Mouse (Mus musculus) lung, embryonic 14.5 days (tissue): Measurements from ENCODE around the gene Tnip1. TPM values are rescaled to one million over a fixed set of nuclear protein-coding genes. Genes with fewer than 3 reads are reported as not detected.

ENCODE experiments used
- ATAC-seq: fragments of 200-750 bp; cut with Nextera tagmentation; 2 replicates; pipeline ENCODE4 v1.8.0; 2017; ENCODE audit warnings: mild to moderate bottlenecking, moderate TSS enrichment, moderate library complexity; ENCODE audit not compliant: insufficient read depth
- DNase-seq: peaks from one replicate; pipeline ENCODE4 v3.0.0-alpha.2; 2015
- H3K27ac ChIP-seq: fragments of 300-500 bp; sonication (generic); 2 replicates; pipeline ENCODE4 v1.5.1; 2014; ENCODE audit warnings: low read depth, mild to moderate bottlenecking, moderate library complexity
- H3K27me3 ChIP-seq: fragments of 300-500 bp; sonication (generic); 2 replicates; pipeline ENCODE4 v1.6.1; 2014; ENCODE audit warnings: low read length, control low read depth; ENCODE audit not compliant: insufficient read depth
- H3K36me3 ChIP-seq: fragments of 300-500 bp; sonication (generic); 2 replicates; pipeline ENCODE4 v1.6.1; 2014; ENCODE audit warnings: control low read depth; ENCODE audit not compliant: insufficient read depth
- H3K4me1 ChIP-seq: fragments of 300-500 bp; sonication (generic); 2 replicates; pipeline ENCODE4 v1.6.1; 2014; ENCODE audit warnings: antibody characterized with exemption, control low read depth; ENCODE audit not compliant: insufficient read depth
- H3K4me2 ChIP-seq: fragments of 300-500 bp; sonication (generic); 2 replicates; pipeline ENCODE4 v1.6.1; 2014; ENCODE audit warnings: mild to moderate bottlenecking
- H3K4me3 ChIP-seq: fragments of 300-500 bp; sonication (generic); 2 replicates; pipeline ENCODE4 v1.5.1; 2014; ENCODE audit warnings: low read depth, low read length
- H3K9ac ChIP-seq: fragments of 300-500 bp; sonication (generic); 2 replicates; pipeline ENCODE4 v1.6.1; 2014
- H3K9me3 ChIP-seq: fragments of 300-500 bp; sonication (generic); 2 replicates; pipeline ENCODE4 v1.6.1; 2016; ENCODE audit warnings: low read depth, low read length, control low read depth
- CTCF ChIP-seq: IDR thresholded peaks from 2 replicates; pipeline ENCODE4 v1.5.1; 2016; ENCODE audit warnings: antibody characterized with exemption, low read depth
- WGBS: fragments of 180-500 bp; shearing (Covaris S2); extraction: QIAGEN DNeasy Blood & Tissue Kit; methylation state at CpG from one replicate; pipeline ENCODE4 v1.1.7; 2014; 5-methylcytosine and 5-hydroxymethylcytosine counted together
- polyA plus RNA-seq: library from polyadenylated mRNA; unstranded; fragments of >200 nt; fragmentation: Nextera tagmentation; extraction: Ambion mirVana; gene quantifications from 2 replicates; pipeline ENCODE4 v1.2.1, GENCODE M21; 2014

Gene Tnip1
- polyA plus RNA-seq, 1 experiment from 2014 or later = 14.3 TPM

DNA sequence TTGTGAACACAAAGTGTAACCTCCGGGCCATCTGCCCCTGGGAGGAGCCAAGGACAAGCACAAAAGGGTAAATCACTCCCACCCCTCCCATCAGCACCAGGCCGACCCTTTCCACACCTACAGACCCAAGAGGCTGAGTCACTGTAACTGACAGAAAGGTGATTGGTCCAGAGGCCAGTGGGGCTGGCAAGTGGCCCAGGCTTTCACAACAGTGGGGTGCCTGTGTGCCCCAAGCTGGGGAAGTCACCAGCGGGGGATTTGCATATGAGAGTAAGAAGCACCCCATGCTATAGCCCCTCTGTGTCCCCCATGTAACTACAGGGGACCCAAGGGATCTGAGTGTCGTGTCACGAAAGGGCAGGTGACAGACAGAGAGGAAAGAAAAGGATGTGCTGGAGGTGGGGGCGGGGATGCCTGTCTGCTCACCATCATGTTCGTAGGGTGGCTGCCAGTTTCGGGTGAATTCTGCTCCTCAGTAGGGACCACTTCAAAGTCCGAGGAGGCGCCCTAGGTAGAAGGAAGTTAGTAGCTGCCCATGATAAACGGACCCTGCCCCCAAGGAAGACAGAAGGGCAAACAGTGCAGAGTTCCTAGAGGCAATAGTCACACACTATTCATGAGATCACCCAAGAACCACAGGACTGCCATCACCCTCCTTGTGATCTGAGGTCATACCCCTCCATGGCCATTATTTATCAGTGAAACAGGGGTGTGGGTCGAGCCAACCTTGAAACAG is 26.5 kb downstream of the Tnip1 start:
- Histone ChIP-seq H3K36me3 (peaks cover 30% of the 10 kb centered on the region), H3K4me2 (no peak overlapping the region), H3K27ac (no peak overlapping the region), H3K4me1 (no peaks in the 10 kb centered on the region), H3K27me3 (no peaks in the 10 kb centered on the region), H3K4me3 (no peak overlapping the region), H3K9ac (no peak overlapping the region), H3K9me3 (no peaks in the 10 kb centered on the region)
- no peak for TF ChIP-seq CTCF
- ATAC-seq = no peak; the same call in 1 of the 2 replicates
- peak; percentile 32 for DNase-seq
- WGBS = 30% methylated on average over 12 of the region's 12 CpGs

DNA sequence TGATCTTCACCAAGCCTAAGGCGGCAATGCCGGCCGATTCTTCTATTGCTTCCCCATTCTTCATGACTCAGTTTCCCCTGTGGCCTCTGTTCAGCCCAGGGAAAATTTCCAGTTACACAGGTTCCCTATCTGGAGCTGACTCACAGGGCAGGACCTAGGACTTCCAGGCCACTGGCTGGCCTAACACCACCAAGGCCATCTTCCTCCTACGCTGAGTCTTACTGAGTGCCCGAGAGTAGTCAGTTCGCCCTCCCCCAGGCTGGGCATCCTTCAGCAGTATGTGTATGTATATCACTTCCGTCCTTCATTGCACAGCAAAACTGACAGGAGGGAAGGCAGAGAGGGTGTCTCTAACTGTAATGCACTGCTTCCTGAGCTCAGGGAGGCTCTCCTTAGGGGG is 28.5 kb downstream of the Tnip1 start:
- no peak overlapping the region for H3K9ac ChIP-seq
- DNase-seq (no peak), ATAC-seq (no peak)
- H3K4me2 ChIP-seq = no peak overlapping the region
- no peaks in the 10 kb centered on the region for H3K4me1 ChIP-seq
- no peak overlapping the region for H3K4me3 ChIP-seq
- H3K36me3 ChIP-seq = peaks cover 42% of the 10 kb centered on the region
- WGBS = 86% methylated on average over 7 of the region's 7 CpGs
- TF ChIP-seq CTCF = no peak
- no peak overlapping the region for H3K27ac ChIP-seq
- no peaks in the 10 kb centered on the region for H3K9me3 ChIP-seq
- no peaks in the 10 kb centered on the region for H3K27me3 ChIP-seq

DNA sequence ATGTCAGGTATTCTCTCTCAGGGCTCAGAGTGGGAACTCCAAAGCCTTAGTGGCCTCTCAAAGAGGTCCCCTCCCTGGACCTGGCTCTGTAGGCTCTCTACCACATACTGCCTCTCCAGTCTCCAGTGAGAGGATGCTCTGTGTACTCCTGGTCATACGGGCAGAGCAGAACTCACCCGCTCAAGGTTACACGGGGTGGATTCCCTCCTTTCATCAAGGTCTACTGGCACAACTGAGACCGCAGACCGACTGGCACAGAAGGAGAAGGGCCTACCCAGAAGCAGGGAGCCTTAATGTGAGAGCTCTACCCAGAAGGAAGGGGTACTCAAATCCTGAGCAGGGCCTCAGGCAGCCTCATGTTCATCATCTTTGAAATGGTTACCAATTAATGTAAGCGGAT is 30.2 kb downstream of the Tnip1 start:
- H3K4me3 ChIP-seq = no peak overlapping the region
- no peaks in the 10 kb centered on the region for H3K9me3 ChIP-seq
- WGBS = 88% methylated on average over 6 of the region's 6 CpGs
- no peak overlapping the region for H3K27ac ChIP-seq
- no peaks in the 10 kb centered on the region for H3K27me3 ChIP-seq
- no peaks in the 10 kb centered on the region for H3K4me1 ChIP-seq
- H3K4me2 ChIP-seq = no peak overlapping the region
- H3K36me3 ChIP-seq = peaks cover 42% of the 10 kb centered on the region
- H3K9ac ChIP-seq = no peak overlapping the region
- DNase-seq = no peak
- no peak for ATAC-seq
- no peak for TF ChIP-seq CTCF

DNA sequence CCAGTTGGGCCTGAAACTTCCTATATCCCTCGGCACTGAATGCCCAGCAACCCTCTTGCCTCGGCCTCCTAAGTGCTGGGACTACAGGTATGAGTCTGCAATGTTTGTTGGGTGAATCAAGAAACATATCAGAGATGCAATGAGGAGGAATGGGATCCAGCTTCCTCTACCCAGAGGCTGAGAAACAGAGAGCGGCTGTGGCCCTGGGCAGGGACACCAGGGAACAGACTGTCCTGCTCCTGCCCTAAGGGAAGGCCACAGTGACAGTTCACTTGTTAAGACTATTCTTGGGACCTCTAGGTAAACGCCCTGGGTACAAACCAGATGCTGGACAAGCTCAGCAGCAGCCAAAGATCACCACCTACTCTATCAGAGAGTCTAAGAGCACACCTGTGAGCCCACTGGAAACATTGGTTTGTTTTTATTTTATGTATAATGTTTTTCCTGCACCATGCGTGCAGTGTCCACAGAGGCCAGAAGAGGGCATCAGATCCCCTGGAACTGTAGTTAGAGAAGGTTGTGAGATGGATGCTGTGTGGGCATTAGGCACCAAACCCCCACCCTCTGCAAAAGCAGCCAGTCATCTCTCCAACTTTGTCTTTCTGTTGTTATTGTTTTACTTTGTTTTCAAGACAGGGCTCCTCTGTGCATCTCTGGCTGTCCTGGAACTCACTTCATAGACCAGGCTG is 31.2 kb downstream of the Tnip1 start:
- no peak overlapping the region for H3K9ac ChIP-seq
- no peak overlapping the region for H3K27ac ChIP-seq
- no peaks in the 10 kb centered on the region for H3K4me1 ChIP-seq
- no peak overlapping the region for H3K4me3 ChIP-seq
- no peak overlapping the region for H3K4me2 ChIP-seq
- TF ChIP-seq CTCF = peak; percentile 75
- no peaks in the 10 kb centered on the region for H3K27me3 ChIP-seq
- ATAC-seq (no peak), DNase-seq (peak; percentile 65)
- 65% methylated on average over 5 of the region's 5 CpGs for WGBS
- H3K36me3 ChIP-seq = peaks cover 50% of the 10 kb centered on the region
- no peaks in the 10 kb centered on the region for H3K9me3 ChIP-seq

DNA sequence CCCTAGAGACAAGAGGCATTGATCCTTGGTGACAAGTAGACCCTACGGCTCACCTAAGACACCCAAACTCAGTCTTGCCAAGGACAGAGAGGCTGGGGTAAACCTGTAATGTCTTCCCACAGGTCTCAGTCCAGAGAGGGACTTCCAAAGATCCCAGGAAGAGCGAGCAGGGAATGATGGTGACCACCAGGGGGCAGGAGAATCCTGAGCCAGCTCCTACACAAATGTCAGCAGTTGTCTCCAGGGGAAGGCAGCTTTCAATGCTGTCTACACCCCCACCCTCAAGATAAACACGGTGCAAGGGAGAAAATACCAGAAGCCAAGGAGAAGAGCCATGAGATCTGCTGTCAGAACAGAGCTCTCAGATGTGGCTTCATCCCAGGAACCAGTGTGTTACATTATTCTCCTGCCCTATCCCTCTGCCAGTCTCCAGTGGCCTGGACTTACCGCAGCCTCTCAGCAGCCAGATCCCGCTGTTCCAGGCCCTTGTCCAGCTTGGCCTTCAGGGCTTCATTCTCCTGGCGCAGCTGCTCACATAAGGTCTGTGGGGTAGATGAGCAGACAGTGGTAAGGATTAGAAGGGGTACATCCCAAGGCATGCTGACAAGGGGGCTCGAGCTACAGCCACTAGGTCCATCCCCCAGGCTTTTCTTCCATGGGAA is 32.3 kb downstream of the Tnip1 start:
- ATAC-seq (no peak), DNase-seq (peak; percentile 82)
- 66% methylated on average over 7 of the region's 7 CpGs for WGBS
- Histone ChIP-seq H3K4me2 (no peak overlapping the region), H3K9me3 (no peaks in the 10 kb centered on the region), H3K4me3 (no peak overlapping the region), H3K4me1 (no peaks in the 10 kb centered on the region), H3K9ac (no peak overlapping the region), H3K27me3 (no peaks in the 10 kb centered on the region), H3K36me3 (peaks cover 55% of the 10 kb centered on the region), H3K27ac (no peak overlapping the region)
- peak; percentile 83 for TF ChIP-seq CTCF

DNA sequence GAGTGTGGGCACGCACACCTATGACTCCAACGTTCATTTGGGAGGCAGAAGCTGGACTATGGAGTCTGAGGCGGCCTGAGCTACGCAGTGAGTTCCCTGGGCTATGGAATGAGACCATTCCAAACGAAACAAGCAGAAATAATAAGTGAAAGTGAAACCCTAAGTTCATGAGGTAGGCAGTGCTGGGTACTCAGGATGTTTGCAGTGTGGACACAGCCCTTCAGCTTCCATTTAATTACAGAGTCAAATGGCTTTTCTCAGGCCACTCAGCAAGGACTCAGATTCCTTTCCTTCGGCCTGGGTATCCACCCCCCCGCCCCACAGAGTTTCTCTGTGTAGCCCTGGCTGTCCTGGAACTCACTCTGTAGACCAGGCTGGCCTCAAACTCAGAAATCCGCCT is 33.0 kb downstream of the Tnip1 start:
- DNase-seq (no peak), ATAC-seq (no peak)
- no peak overlapping the region for H3K27ac ChIP-seq
- H3K4me3 ChIP-seq = no peak overlapping the region
- peaks cover 60% of the 10 kb centered on the region for H3K36me3 ChIP-seq
- H3K9ac ChIP-seq = no peak overlapping the region
- no peak for TF ChIP-seq CTCF
- no peaks in the 10 kb centered on the region for H3K9me3 ChIP-seq
- 83% methylated on average over 8 of the region's 8 CpGs for WGBS
- no peak overlapping the region for H3K4me2 ChIP-seq
- H3K27me3 ChIP-seq = no peaks in the 10 kb centered on the region
- H3K4me1 ChIP-seq = no peaks in the 10 kb centered on the region

DNA sequence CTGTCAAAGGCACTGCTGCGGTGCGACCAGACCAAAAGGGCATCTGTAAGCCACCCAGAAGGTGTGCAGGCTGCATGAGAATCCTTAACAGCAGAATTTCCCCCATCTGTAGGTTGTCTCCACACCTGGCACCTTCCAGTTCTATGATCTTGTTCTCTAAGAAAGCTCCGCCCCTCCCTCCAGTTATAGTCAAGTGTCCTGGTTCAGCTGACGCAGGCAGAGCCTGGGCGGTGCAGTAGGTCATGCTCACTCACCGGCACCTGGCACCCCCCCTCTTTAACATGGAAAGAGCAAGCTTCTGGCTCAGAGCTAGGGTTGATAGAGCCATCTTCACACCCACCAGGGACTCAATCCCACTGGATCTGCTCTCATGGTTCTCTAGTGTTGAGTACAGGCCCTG is 33.4 kb downstream of the Tnip1 start:
- Histone ChIP-seq H3K36me3 (peaks cover 59% of the 10 kb centered on the region), H3K9ac (no peak overlapping the region), H3K4me2 (no peak overlapping the region), H3K27me3 (no peaks in the 10 kb centered on the region), H3K27ac (no peak overlapping the region), H3K9me3 (no peaks in the 10 kb centered on the region), H3K4me3 (no peak overlapping the region), H3K4me1 (no peaks in the 10 kb centered on the region)
- DNase-seq = no peak
- TF ChIP-seq CTCF = no peak
- no peak for ATAC-seq
- WGBS = 79% methylated on average over 6 of the region's 6 CpGs
